In the genomic region with DNA sequence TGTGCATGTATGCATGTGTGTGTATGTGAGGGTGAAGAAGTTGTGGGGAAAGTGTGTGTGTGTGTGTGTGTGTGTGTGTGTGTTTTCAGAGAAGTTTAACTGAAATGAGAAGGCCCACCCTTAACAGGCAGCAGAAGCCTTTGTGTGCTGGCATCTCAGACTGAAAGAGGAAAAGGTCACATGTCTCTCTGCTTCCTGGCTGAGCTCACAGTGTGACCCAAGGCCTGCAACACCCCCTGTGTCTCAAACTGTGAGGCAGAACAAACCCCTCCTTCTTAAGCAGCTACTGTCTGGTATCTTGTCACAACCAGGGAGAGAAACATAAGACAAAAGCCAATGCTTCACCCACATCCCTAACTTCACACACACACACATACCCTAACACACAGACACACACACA, we compare ENCODE assay signal across 12 mouse cellular contexts. TPM values are rescaled to one million over a fixed set of nuclear protein-coding genes. Genes with fewer than 3 reads are reported as not detected.
DNase-seq lines count a peak whose midpoint lies in the region; ATAC-seq and TF ChIP-seq lines count a peak whose summit lies in the region.
"Had no signal": no experiment of that assay in that cellular context is flagged by ENCODE, and none has a peak within 500 bp of the region (broad histone marks: within the 10 kb centered on the region; RNA-seq: fewer than 3 reads in every experiment).

No protein-coding gene starts in this region.

- no peak for ATAC-seq in hindbrain, embryonic 11.5 days (ENCODE audit: low FRiP score)
- ATAC-seq in limb, embryonic 14.5 days (ENCODE audit: low FRiP score, low read depth), result no peak

- no peak overlapping the region for H3K4me3 ChIP-seq in hindbrain, embryonic 10.5 days
- no peak overlapping the region for H3K4me3 ChIP-seq in hindbrain, embryonic 11.5 days (ENCODE audit: low read depth, low read length)
- H3K4me3 ChIP-seq in testis, adult 2 months (ENCODE audit: control insufficient read depth, low read depth, low read length), result no peak overlapping the region
- H3K4me3 ChIP-seq in limb, embryonic 14.5 days (replicated peaks; ENCODE audit: low read length), result no peak overlapping the region
- H3K4me3 ChIP-seq: hindbrain, embryonic 15.5 days had no signal

- no peak for TF ChIP-seq CTCF in testis, adult 2 months (IDR thresholded peaks at IDR 0.05; ENCODE audit: control insufficient read depth, insufficient read depth, insufficient replicate concordance, low read depth, low read length)

- DNase-seq in hindbrain, embryonic 10.5 days (ENCODE audit: low spot score), result no peak
- no peak for DNase-seq in hindbrain, embryonic 11.5 days (ENCODE audit: low spot score)
- no peak for DNase-seq in testis, postnatal 14 days (ENCODE audit: low spot score)
- no peak for DNase-seq in limb, embryonic 14.5 days (ENCODE audit: low spot score)
- DNase-seq in layer of hippocampus, postnatal 25 days (ENCODE audit: extremely low spot score in 1 of 2, low spot score in 1 of 2), result no peak
- DNase-seq in thymus, adult 18-20 months, result no peak
- DNase-seq in ovary, postnatal 10 days (ENCODE audit: low spot score), result no peak
- DNase-seq: adrenal gland, adult 8-10 months; cerebellum, postnatal 25 days; midbrain, embryonic 14.5 days had no signal

- H3K27me3 ChIP-seq in hindbrain, embryonic 10.5 days (ENCODE audit: insufficient read depth, poor library complexity, severe bottlenecking), result no peaks in the 10 kb centered on the region
- no peaks in the 10 kb centered on the region for H3K27me3 ChIP-seq in hindbrain, embryonic 11.5 days (ENCODE audit: control insufficient read depth, insufficient read depth, low read length)
- H3K27me3 ChIP-seq in testis, adult 2 months (ENCODE audit: control insufficient read depth, insufficient read depth, low read length), result no peaks in the 10 kb centered on the region
- H3K27me3 ChIP-seq in limb, embryonic 14.5 days (ENCODE audit: control insufficient read depth, insufficient read depth, low read length), result no peaks in the 10 kb centered on the region
- H3K27me3 ChIP-seq: hindbrain, embryonic 15.5 days had no signal

- H3K36me3 ChIP-seq in hindbrain, embryonic 10.5 days, result no peaks in the 10 kb centered on the region
- no peaks in the 10 kb centered on the region for H3K36me3 ChIP-seq in hindbrain, embryonic 11.5 days (ENCODE audit: control insufficient read depth, insufficient read depth, low read length)
- no peaks in the 10 kb centered on the region for H3K36me3 ChIP-seq in testis, adult 2 months (ENCODE audit: control insufficient read depth, insufficient read depth, low read length)
- no peaks in the 10 kb centered on the region for H3K36me3 ChIP-seq in limb, embryonic 14.5 days (ENCODE audit: control insufficient read depth, insufficient read depth, low read length)
- H3K36me3 ChIP-seq: hindbrain, embryonic 15.5 days had no signal

- no peak overlapping the region for H3K4me2 ChIP-seq in hindbrain, embryonic 11.5 days (replicated peaks; ENCODE audit: low read depth, low read length)
- H3K4me2 ChIP-seq in limb, embryonic 14.5 days (replicated peaks; ENCODE audit: low read depth, low read length, severe bottlenecking), result no peak overlapping the region
- H3K4me2 ChIP-seq: hindbrain, embryonic 15.5 days had no signal

- H3K9me3 ChIP-seq in hindbrain, embryonic 10.5 days, result no peaks in the 10 kb centered on the region
- H3K9me3 ChIP-seq in hindbrain, embryonic 11.5 days (ENCODE audit: control insufficient read depth, low read length), result no peaks in the 10 kb centered on the region
- no peaks in the 10 kb centered on the region for H3K9me3 ChIP-seq in limb, embryonic 14.5 days (ENCODE audit: control insufficient read depth, low read length)
- H3K9me3 ChIP-seq: hindbrain, embryonic 15.5 days had no signal

- peak overlapping the region; percentile 30 for H3K27ac ChIP-seq in hindbrain, embryonic 10.5 days
- H3K27ac ChIP-seq in hindbrain, embryonic 11.5 days (ENCODE audit: low read depth, low read length), result no peak overlapping the region
- peak overlapping the region; percentile 45; the same call in 1 of the 2 replicates for H3K27ac ChIP-seq in testis, adult 2 months (ENCODE audit: control insufficient read depth, insufficient read depth, low read depth, low read length)
- H3K27ac ChIP-seq in limb, embryonic 14.5 days (replicated peaks; ENCODE audit: low read depth, low read length), result peak overlapping the region; percentile 69
- H3K27ac ChIP-seq: hindbrain, embryonic 15.5 days had no signal

- no peak for TF ChIP-seq POLR2A in testis, adult 2 months (IDR thresholded peaks at IDR 0.05; ENCODE audit: control insufficient read depth, low read depth, low read length)
- no peak for TF ChIP-seq POLR2A in limb, embryonic 14.5 days (IDR thresholded peaks at IDR 0.05; ENCODE audit: borderline replicate concordance, extremely low read depth, insufficient read depth, insufficient read length)

- peaks cover 49% of the 10 kb centered on the region for H3K4me1 ChIP-seq in hindbrain, embryonic 10.5 days (replicated peaks)
- H3K4me1 ChIP-seq in hindbrain, embryonic 11.5 days (replicated peaks; ENCODE audit: control insufficient read depth, insufficient read depth, low read length), result no peaks in the 10 kb centered on the region
- H3K4me1 ChIP-seq in testis, adult 2 months (ENCODE audit: control insufficient read depth, insufficient read depth, low read length), result peaks cover 3% of the 10 kb centered on the region; the same call in 1 of the 2 replicates
- H3K4me1 ChIP-seq in limb, embryonic 14.5 days (ENCODE audit: control insufficient read depth, insufficient read depth, low read length), result peaks cover 14% of the 10 kb centered on the region
- H3K4me1 ChIP-seq: hindbrain, embryonic 15.5 days had no signal

- no peak overlapping the region for H3K9ac ChIP-seq in hindbrain, embryonic 11.5 days (ENCODE audit: low read depth, low read length)
- no peak overlapping the region for H3K9ac ChIP-seq in limb, embryonic 14.5 days (ENCODE audit: low read depth, low read length, severe bottlenecking)
- H3K9ac ChIP-seq: hindbrain, embryonic 15.5 days had no signal

RNA-seq across cellular contexts. Expression of gene Prr5, which starts 31.0 kb away (rescaled TPM):
- 17.9 and 20.4 TPM in 2 replicates for polyA plus RNA-seq in hindbrain, embryonic 10.5 days (2016; fragmentation: Nextera tagmentation; extraction: Ambion mirVana)
- 12.1 and 13.9 TPM in 2 replicates for polyA plus RNA-seq in hindbrain, embryonic 11.5 days (2014; fragmentation: Nextera tagmentation; extraction: Ambion mirVana)
- polyA plus RNA-seq in testis, adult 2 months (2012; rRNA removed), result 13.0 and 13.4 TPM in 2 replicates
- 41.4 and 52.9 TPM in 2 replicates for polyA plus RNA-seq in limb, embryonic 14.5 days (2012; rRNA removed)
- 29.7 and 29.8 TPM in 2 replicates for polyA plus RNA-seq in limb, embryonic 14.5 days (2014; fragmentation: Nextera tagmentation; extraction: Ambion mirVana)
- total RNA-seq in layer of hippocampus, postnatal 25 days (2021), result 10 to 100 TPM; 10.1 to 16.9 TPM
